30 mouse cellular contexts compared by ENCODE assay signal in genomic region chr4:111307633-111308032, GRCm38 (mm10).
DNase-seq lines count a peak whose midpoint lies in the region; ATAC-seq and TF ChIP-seq lines count a peak whose summit lies in the region.
"Had no signal": no experiment of that assay in that cellular context is flagged by ENCODE, and none has a peak within 500 bp of the region (broad histone marks: within the 10 kb centered on the region; RNA-seq: fewer than 3 reads in every experiment).

No protein-coding gene starts in this region.

- H3K27ac ChIP-seq in lung, embryonic 16.5 days (ENCODE audit: low read length), result no peak overlapping the region
- H3K27ac ChIP-seq: forebrain, embryonic 15.5 days; hindbrain, embryonic 10.5 days; intestine, embryonic 15.5 days; limb, embryonic 13.5 days; liver, embryonic 13.5 days; midbrain, embryonic 13.5 days had no signal

- 40% methylated on average over 5 of the region's 5 CpGs for WGBS in lung, embryonic 16.5 days
- WGBS in lung, adult 2 months, result 49% methylated on average over 5 of the region's 5 CpGs

- no peaks in the 10 kb centered on the region for H3K27me3 ChIP-seq in lung, embryonic 16.5 days (ENCODE audit: control insufficient read depth, insufficient read depth, low read depth, low read length)
- H3K27me3 ChIP-seq: CH12.LX; forebrain, embryonic 15.5 days; heart, embryonic 12.5 days; intestine, embryonic 15.5 days; limb, embryonic 13.5 days; liver, embryonic 13.5 days; megakaryocyte, embryonic 14.5 days; midbrain, embryonic 13.5 days; Patski had no signal

- H3K9me3 ChIP-seq in lung, embryonic 16.5 days (ENCODE audit: control insufficient read depth, low read length), result no peaks in the 10 kb centered on the region
- H3K9me3 ChIP-seq: forebrain, embryonic 15.5 days; heart, embryonic 12.5 days; hindbrain, embryonic 10.5 days; intestine, embryonic 15.5 days; liver, embryonic 13.5 days; midbrain, embryonic 13.5 days had no signal

- DNase-seq in frontal cortex, postnatal 10 days (ENCODE audit: low spot score in 2 of 2), result no peak
- peak; percentile 16 to 31 for DNase-seq in left cerebral cortex, adult 18-20 months (ENCODE audit: low spot score in 2 of 2)
- DNase-seq in left cerebral cortex, adult 11 months (ENCODE audit: low spot score), result no peak
- no peak for DNase-seq in lung, adult 2 months
- peak; percentile 82 for DNase-seq in telencephalon, adult 2 months (ENCODE audit: low read depth, low spot score)
- DNase-seq: adrenal gland, postnatal 36 days; cerebellum, adult 11-12 months; gastrocnemius, postnatal 10 days; heart, postnatal 10 days; kidney, adult 8-10 months; kidney, postnatal 10 days; liver, embryonic 13.5 days; lung, postnatal 10 days; right cerebral cortex, postnatal 14 days; spleen, adult 18-20 months; thymus, postnatal 14 days had no signal

- ATAC-seq in frontal cortex, adult (ENCODE audit: low TSS enrichment), result peak; percentile 90
- ATAC-seq in lung, embryonic 16.5 days (ENCODE audit: low read depth), result peak; percentile 45; the same call in 1 of the 2 replicates
- ATAC-seq: forebrain, embryonic 15.5 days; hindbrain, embryonic 16.5 days; intestine, embryonic 15.5 days; Patski had no signal

- H3K4me2 ChIP-seq in lung, embryonic 16.5 days (ENCODE audit: low read depth, low read length), result no peak overlapping the region
- H3K4me2 ChIP-seq: forebrain, embryonic 15.5 days; heart, embryonic 12.5 days; intestine, embryonic 15.5 days; limb, embryonic 13.5 days; liver, embryonic 13.5 days; midbrain, embryonic 13.5 days had no signal

- H3K36me3 ChIP-seq in lung, embryonic 16.5 days (ENCODE audit: control insufficient read depth, insufficient read depth, low read length), result no peaks in the 10 kb centered on the region
- H3K36me3 ChIP-seq: forebrain, embryonic 15.5 days; G1E; heart, embryonic 12.5 days; hindbrain, embryonic 10.5 days; intestine, embryonic 15.5 days; limb, embryonic 13.5 days; liver, embryonic 13.5 days; midbrain, embryonic 13.5 days had no signal

- no peak overlapping the region for H3K9ac ChIP-seq in lung, embryonic 16.5 days (ENCODE audit: low read length)
- H3K9ac ChIP-seq: forebrain, embryonic 15.5 days; heart, embryonic 12.5 days; intestine, embryonic 15.5 days; limb, embryonic 13.5 days; liver, embryonic 13.5 days; midbrain, embryonic 13.5 days had no signal

- no peak for TF ChIP-seq CTCF in lung, adult 2 months (IDR thresholded peaks at IDR 0.05; ENCODE audit: insufficient read depth, low read length)

- H3K4me1 ChIP-seq in lung, embryonic 16.5 days (replicated peaks; ENCODE audit: control insufficient read depth, insufficient read depth, low read length), result no peaks in the 10 kb centered on the region
- no peaks in the 10 kb centered on the region for H3K4me1 ChIP-seq in lung, adult 2 months (ENCODE audit: control insufficient read depth, insufficient read depth, low read length)
- H3K4me1 ChIP-seq: forebrain, embryonic 15.5 days; heart, embryonic 12.5 days; hindbrain, embryonic 10.5 days; intestine, embryonic 15.5 days; limb, embryonic 13.5 days; liver, embryonic 13.5 days; megakaryocyte, embryonic 14.5 days; midbrain, embryonic 13.5 days had no signal

- no peak overlapping the region for H3K4me3 ChIP-seq in lung, embryonic 16.5 days (ENCODE audit: low read length)
- no peak overlapping the region for H3K4me3 ChIP-seq in lung, adult 2 months (replicated peaks; ENCODE audit: extremely low read depth, low read depth, low read length)
- H3K4me3 ChIP-seq: erythroblast, embryonic 14.5 days; forebrain, embryonic 15.5 days; heart, embryonic 12.5 days; hindbrain, embryonic 10.5 days; intestine, embryonic 15.5 days; limb, embryonic 13.5 days; liver, embryonic 13.5 days; megakaryocyte, embryonic 14.5 days; midbrain, embryonic 13.5 days had no signal

- no peak for TF ChIP-seq POLR2A in lung, adult 2 months (IDR thresholded peaks at IDR 0.05; ENCODE audit: borderline replicate concordance, extremely low read depth, low read depth, low read length)

Comparison
In these comparisons a context has a peak if more than half of its experiments do, and no peak if none do; other contexts are left out.
1. DNase-seq: peak in left cerebral cortex, adult 18-20 months (2 of 2) and telencephalon, adult 2 months (single experiment); none in frontal cortex, postnatal 10 days (0 of 2), left cerebral cortex, adult 11 months (single experiment) and lung, adult 2 months (single experiment).